Mouse (Mus musculus) B cell, adult 62 days (primary cell): ENCODE measurements around the gene Hist1h2ad. TPM values are rescaled to one million over a fixed set of nuclear protein-coding genes. Genes with fewer than 3 reads are reported as not detected.

Source experiments
- total RNA-seq: library from RNA; stranded (reverse); gene quantifications from 4 replicates; pipeline ENCODE4 v1.2.4, GENCODE M21; 2023

The Hist1h2ad gene
- total RNA-seq, 1 experiment from 2014 or later, result 18.6 TPM

Other genes starting within 250 kb of the Hist1h2ad start
- gene Zfp322a, start 205.2 kb upstream of the Hist1h2ad start, total RNA-seq, result 15.1 to 19.7 TPM (median 15.9 TPM) in 4 replicates
- 18.2 to 20.1 TPM (median 19.1 TPM) in 4 replicates for gene Abt1, start 150.5 kb upstream of the Hist1h2ad start, total RNA-seq
- not detected in 4 replicates for gene Btn1a1, start 108.5 kb upstream of the Hist1h2ad start, total RNA-seq
- 0.63 to 1.2 TPM (median 0.94 TPM) in 4 replicates for gene Btn2a2, start 85.5 kb upstream of the Hist1h2ad start, total RNA-seq
- gene Hist1h4h, start 43.3 kb upstream of the Hist1h2ad start, total RNA-seq, result 312 to 413 TPM (median 355 TPM) in 4 replicates
- 8.2 to 18.3 TPM (median 14.4 TPM) in 4 replicates for gene Hist1h2af, start 40.5 kb upstream of the Hist1h2ad start, total RNA-seq
- 4.0 to 5.5 TPM (median 4.9 TPM) in 3 of 4 replicates, not detected in the other for gene Hist1h3g, start 39.0 kb upstream of the Hist1h2ad start, total RNA-seq
- 9.7 to 15.7 TPM (median 11.4 TPM) in 4 replicates for gene Hist1h2bh, start 31.0 kb upstream of the Hist1h2ad start, total RNA-seq
- 116 to 135 TPM (median 127 TPM) in 4 replicates for gene Hist1h3f, start 30.3 kb upstream of the Hist1h2ad start, total RNA-seq
- 64.1 to 86.2 TPM (median 72.6 TPM) in 4 replicates for gene Hist1h4f, start 22.7 kb upstream of the Hist1h2ad start, total RNA-seq
- 20.7 to 25.2 TPM (median 22.9 TPM) in 4 replicates for gene Hist1h1d, start 21.1 kb upstream of the Hist1h2ad start, total RNA-seq
- gene Hist1h3e, start 12.0 kb upstream of the Hist1h2ad start, total RNA-seq, result 302 to 339 TPM (median 312 TPM) in 4 replicates
- 20.2 to 28.2 TPM (median 23.3 TPM) in 4 replicates for gene Hist1h2ae, start 3.2 kb upstream of the Hist1h2ad start, total RNA-seq
- 455 to 535 TPM (median 493 TPM) in 4 replicates for gene Hist1h2bg, start 3.0 kb upstream of the Hist1h2ad start, total RNA-seq
- 223 to 279 TPM (median 234 TPM) in 4 replicates for gene Hist1h2bf, start 185 bp upstream of the Hist1h2ad start, total RNA-seq
- 33.1 to 41.7 TPM (median 35.9 TPM) in 4 replicates for gene Hist1h3d, start 1.4 kb downstream of the Hist1h2ad start, total RNA-seq
- 149 to 174 TPM (median 170 TPM) in 4 replicates for gene Hist1h4d, start 7.2 kb downstream of the Hist1h2ad start, total RNA-seq
- 31.4 to 39.8 TPM (median 37.8 TPM) in 4 replicates for gene Hist1h2be, start 46.7 kb downstream of the Hist1h2ad start, total RNA-seq
- 317 to 365 TPM (median 333 TPM) in 4 replicates for gene Hist1h1e, start 48.2 kb downstream of the Hist1h2ad start, total RNA-seq
- gene Hist1h2ac, start 109.6 kb downstream of the Hist1h2ad start, total RNA-seq, result 9.3 to 10.9 TPM (median 9.8 TPM) in 4 replicates
- 16.6 to 23.0 TPM (median 18.7 TPM) in 4 replicates for gene Hist1h2bc, start 109.8 kb downstream of the Hist1h2ad start, total RNA-seq
- gene Hist1h1t, start 121.4 kb downstream of the Hist1h2ad start, total RNA-seq, result 0.67 to 1.3 TPM in 2 of 4 replicates, not detected in the others
- 174 to 205 TPM (median 189 TPM) in 4 replicates for gene Hist1h4c, start 124.1 kb downstream of the Hist1h2ad start, total RNA-seq
- 0.48 to 1.5 TPM (median 1.1 TPM) in 4 replicates for gene Hfe, start 136.5 kb downstream of the Hist1h2ad start, total RNA-seq
- 857 to 1,008 TPM (median 880 TPM) in 4 replicates for gene Hist1h1c, start 164.4 kb downstream of the Hist1h2ad start, total RNA-seq
- gene Hist1h3c, start 171.2 kb downstream of the Hist1h2ad start, total RNA-seq, result 9.0 to 14.7 TPM (median 11.7 TPM) in 4 replicates
- 65.5 to 82.0 TPM (median 72.9 TPM) in 4 replicates for gene Hist1h2bb, start 172.4 kb downstream of the Hist1h2ad start, total RNA-seq
- gene Hist1h2ab, start 176.7 kb downstream of the Hist1h2ad start, total RNA-seq, result 38.9 to 112 TPM (median 74.0 TPM) in 4 replicates
- gene Hist1h3b, start 177.9 kb downstream of the Hist1h2ad start, total RNA-seq, result 29.5 to 64.1 TPM (median 35.4 TPM) in 4 replicates
- 81.8 to 123 TPM (median 110 TPM) in 4 replicates for gene Hist1h4b, start 182.6 kb downstream of the Hist1h2ad start, total RNA-seq
- 189 to 269 TPM (median 202 TPM) in 4 replicates for gene Hist1h4a, start 186.8 kb downstream of the Hist1h2ad start, total RNA-seq
- 385 to 444 TPM (median 390 TPM) in 4 replicates for gene Hist1h3a, start 188.0 kb downstream of the Hist1h2ad start, total RNA-seq
- gene Hist1h1a, start 189.3 kb downstream of the Hist1h2ad start, total RNA-seq, result 35.5 to 38.6 TPM (median 37.0 TPM) in 4 replicates
- gene Trim38, start 195.5 kb downstream of the Hist1h2ad start, total RNA-seq, result not detected in 4 replicates
- gene Slc17a2, start 232.6 kb downstream of the Hist1h2ad start, total RNA-seq, result not detected in 4 replicates